Mouse (Mus musculus): Measurements from ENCODE around the gene Dlst. TPM values are rescaled to one million over a fixed set of nuclear protein-coding genes. Genes with fewer than 3 reads are reported as not detected.

Gene Dlst
- total RNA-seq, 2 experiments from 2014 or later, result 227 to 281 TPM

- ATAC-seq (replicated peaks; ENCODE audit: low FRiP score, low TSS enrichment, poor library complexity, severe bottlenecking), result no peak
These were observed 34.2 kb downstream of the Dlst start for GRCm38 (mm10) chr12:85144821-85145220.

GRCm38 (mm10) chr12:85145630-85146029 lies 35.0 kb downstream of the Dlst start:
- ATAC-seq (replicated peaks; ENCODE audit: low FRiP score, low TSS enrichment, poor library complexity, severe bottlenecking), result no peak

GRCm38 (mm10) chr12:85146355-85146754 lies 35.7 kb downstream of the Dlst start:
- no peak for ATAC-seq (replicated peaks; ENCODE audit: low FRiP score, low TSS enrichment, poor library complexity, severe bottlenecking)

- no peak for ATAC-seq (replicated peaks; ENCODE audit: low FRiP score, low TSS enrichment, poor library complexity, severe bottlenecking)
These were observed 36.2 kb downstream of the Dlst start for GRCm38 (mm10) chr12:85146881-85147280.

GRCm38 (mm10) chr12:85150321-85151001 lies 39.8 kb downstream of the Dlst start:
- no peak for ATAC-seq (replicated peaks; ENCODE audit: low FRiP score, low TSS enrichment, poor library complexity, severe bottlenecking)

- peak; percentile 93 for ATAC-seq (replicated peaks; ENCODE audit: low FRiP score, low TSS enrichment, poor library complexity, severe bottlenecking)
These were observed 40.6 kb downstream of the Dlst start, which contains the start of gene Rps6kl1 for GRCm38 (mm10) chr12:85151002-85151774. Rps6kl1 (minus strand) TSS chr12:85151264.

GRCm38 (mm10) chr12:85153011-85153410 lies 42.4 kb downstream of the Dlst start:
- ATAC-seq (replicated peaks; ENCODE audit: low FRiP score, low TSS enrichment, poor library complexity, severe bottlenecking), result no peak

GRCm38 (mm10) chr12:85156324-85156723 lies 45.7 kb downstream of the Dlst start:
- no peak for ATAC-seq (replicated peaks; ENCODE audit: low FRiP score, low TSS enrichment, poor library complexity, severe bottlenecking)

- ATAC-seq (replicated peaks; ENCODE audit: low FRiP score, low TSS enrichment, poor library complexity, severe bottlenecking), result no peak
These were observed 47.3 kb downstream of the Dlst start for GRCm38 (mm10) chr12:85157797-85158460.

GRCm38 (mm10) chr12:85158801-85159200 lies 48.2 kb downstream of the Dlst start:
- no peak for ATAC-seq (replicated peaks; ENCODE audit: low FRiP score, low TSS enrichment, poor library complexity, severe bottlenecking)

- no peak for ATAC-seq (replicated peaks; ENCODE audit: low FRiP score, low TSS enrichment, poor library complexity, severe bottlenecking)
These were observed 49.0 kb downstream of the Dlst start for GRCm38 (mm10) chr12:85159592-85159991.

- ATAC-seq (replicated peaks; ENCODE audit: low FRiP score, low TSS enrichment, poor library complexity, severe bottlenecking), result no peak
These were observed 54.4 kb downstream of the Dlst start for GRCm38 (mm10) chr12:85164996-85165395.

- no peak for ATAC-seq (replicated peaks; ENCODE audit: low FRiP score, low TSS enrichment, poor library complexity, severe bottlenecking)
These were observed 56.0 kb downstream of the Dlst start for GRCm38 (mm10) chr12:85166631-85167030.

- peak; percentile 77 for ATAC-seq (replicated peaks; ENCODE audit: low FRiP score, low TSS enrichment, poor library complexity, severe bottlenecking)
These were observed 58.7 kb downstream of the Dlst start for GRCm38 (mm10) chr12:85169117-85169858.

- no peak for ATAC-seq (replicated peaks; ENCODE audit: low FRiP score, low TSS enrichment, poor library complexity, severe bottlenecking)
These were observed 59.2 kb downstream of the Dlst start for GRCm38 (mm10) chr12:85169877-85170276.

GRCm38 (mm10) chr12:85170284-85170947 lies 59.8 kb downstream of the Dlst start:
- ATAC-seq (replicated peaks; ENCODE audit: low FRiP score, low TSS enrichment, poor library complexity, severe bottlenecking), result no peak

GRCm38 (mm10) chr12:85170948-85171307 lies 60.3 kb downstream of the Dlst start:
- ATAC-seq (replicated peaks; ENCODE audit: low FRiP score, low TSS enrichment, poor library complexity, severe bottlenecking), result no peak

- ATAC-seq (replicated peaks; ENCODE audit: low FRiP score, low TSS enrichment, poor library complexity, severe bottlenecking), result no peak
These were observed 63.4 kb downstream of the Dlst start for GRCm38 (mm10) chr12:85174016-85174415.

- ATAC-seq (replicated peaks; ENCODE audit: low FRiP score, low TSS enrichment, poor library complexity, severe bottlenecking), result no peak
These were observed 64.5 kb downstream of the Dlst start for GRCm38 (mm10) chr12:85175087-85175675.

Data from megakaryocyte-erythroid progenitor cell, adult 5-6 weeks (primary cell).